Mouse (Mus musculus) v-Abl transformed pro-B cells (cell line): ENCODE data around the gene Rarres2.

Experiments
- in situ Hi-C, 2 experiments: fragments of 400-800 bp; cut with MboI; formaldehyde crosslinking; loops; one replicate each; pipeline ENCODE4 v1.15.1; 2025; ENCODE audit not compliant: unreplicated experiment in 2 of 2

Rarres2 gene

DNA sequence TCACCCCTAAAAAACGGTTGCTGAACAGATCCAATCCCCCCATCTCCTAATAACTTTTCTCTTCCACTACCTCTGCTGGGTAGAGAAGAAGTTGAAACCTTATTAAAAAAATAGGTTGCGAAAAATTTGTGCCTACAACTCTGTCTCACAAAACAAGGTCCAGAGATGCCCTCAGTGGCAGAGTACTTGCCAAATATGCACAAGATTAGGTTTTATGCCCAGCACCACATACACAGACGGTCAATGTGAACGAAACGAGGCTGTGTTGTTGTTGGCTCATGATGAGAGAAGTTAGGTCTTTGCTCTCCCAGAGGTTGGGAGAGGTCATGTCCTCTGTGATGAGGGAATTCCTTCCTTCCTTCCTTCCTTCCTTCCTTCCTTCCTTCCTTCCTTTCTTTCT, 27.3 kb downstream of the Rarres2 start:
- in situ Hi-C loops = loop anchor here (5.0 to 25.0 kb wide), 6 partner anchors 97 to 850 kb away; partner anchors contain the start of genes Doxl2 (in 1 of the 2), Gimap3 (in 1 of the 2) and Stk31 (in 1 of the 2)

DNA sequence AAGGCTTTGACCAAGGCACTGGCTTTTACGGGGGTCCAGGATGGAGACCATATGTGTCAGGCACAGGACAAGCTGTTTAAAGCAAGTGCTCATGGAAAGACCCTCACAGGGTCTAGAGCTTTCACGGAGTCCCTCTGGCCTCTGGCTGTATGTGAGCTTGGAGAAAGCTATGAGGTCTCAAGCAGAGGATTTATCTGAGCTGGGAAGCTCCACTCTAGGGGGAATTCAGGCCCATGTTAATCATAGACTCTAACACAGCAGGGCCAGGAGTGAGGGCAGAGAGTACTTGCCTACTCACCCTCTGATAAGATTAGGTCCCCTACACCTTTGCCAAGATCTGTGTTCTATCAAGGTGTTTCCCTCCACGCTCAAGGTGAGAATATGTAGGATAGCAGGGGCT, 30.0 kb downstream of the Rarres2 start:
- in situ Hi-C loops = loop anchor here (5.0 to 25.0 kb wide), 6 partner anchors 232 to 852 kb away; partner anchors contain the start of genes Doxl2 (in 1 of the 2), Gimap3 (in 1 of the 2) and Stk31 (in 1 of the 2)

DNA sequence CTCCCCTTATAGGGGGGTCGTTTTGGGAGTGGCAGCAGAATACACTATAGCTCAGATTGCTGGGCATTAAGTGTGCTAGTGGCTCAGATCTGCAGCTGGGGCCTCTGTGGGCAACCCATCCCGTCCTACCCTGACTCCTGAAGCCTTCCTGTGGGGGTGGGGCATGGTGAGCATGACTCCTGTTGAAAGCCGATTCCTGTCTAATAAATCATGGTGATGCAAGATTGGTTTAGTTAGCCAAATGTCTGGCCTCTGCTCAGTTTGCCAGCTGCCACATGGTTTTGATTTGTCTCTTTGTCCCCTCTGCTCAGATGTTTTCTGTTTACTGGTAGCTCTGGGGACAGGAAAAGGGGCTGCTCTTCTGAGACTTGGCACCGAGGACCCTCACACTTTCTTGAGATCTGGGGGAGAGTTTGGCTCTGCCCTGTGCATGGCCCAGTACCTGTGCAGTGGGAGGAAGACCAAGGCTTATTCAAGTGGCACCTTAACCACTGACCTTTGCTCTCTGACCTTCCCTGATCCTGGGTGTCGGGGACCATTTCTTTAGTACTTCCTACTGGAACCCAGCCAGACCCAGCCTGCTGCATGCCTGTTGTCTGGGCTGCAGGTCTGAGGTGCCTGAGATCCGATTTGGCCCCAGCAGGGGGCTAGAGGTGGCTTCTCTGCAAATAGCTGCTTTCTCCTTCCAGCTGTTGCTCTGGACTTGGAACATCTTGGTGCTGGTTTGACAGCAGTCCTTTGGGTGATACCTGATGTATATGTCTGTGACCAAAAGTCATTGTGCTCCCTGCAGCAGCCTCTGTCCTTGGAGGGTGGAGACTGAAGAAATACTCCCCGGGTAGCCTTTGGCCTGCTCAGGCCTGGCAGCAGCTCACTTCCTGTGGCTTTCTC, 30.8 kb downstream of the Rarres2 start:
- in situ Hi-C loops = loop anchor here (5.0 to 25.0 kb wide), 6 partner anchors 233 to 853 kb away; partner anchors contain the start of genes Doxl2 (in 1 of the 2), Gimap3 (in 1 of the 2) and Stk31 (in 1 of the 2)

DNA sequence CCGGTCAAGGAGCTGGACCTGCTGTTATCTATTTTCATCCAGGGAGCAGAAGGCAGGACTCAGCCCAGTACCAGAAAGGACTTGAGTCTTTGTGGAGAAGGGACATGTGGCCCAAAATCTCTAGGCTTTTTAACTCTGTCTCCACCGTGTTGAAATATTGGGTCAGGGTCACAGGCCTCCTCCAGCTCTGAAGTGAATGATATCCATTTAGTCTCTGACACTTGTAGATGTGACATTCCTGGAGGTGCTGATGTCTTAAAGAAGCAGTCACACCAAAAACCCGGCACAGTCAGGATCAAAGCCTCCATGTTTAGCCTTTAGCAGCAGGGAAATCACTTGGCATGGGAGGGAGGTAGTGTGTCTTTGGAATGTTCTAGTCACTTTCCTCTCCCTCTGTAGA, 31.9 kb downstream of the Rarres2 start:
- in situ Hi-C loops = loop anchor here (5.0 to 25.0 kb wide), 6 partner anchors 234 to 854 kb away; partner anchors contain the start of genes Doxl2 (in 1 of the 2), Gimap3 (in 1 of the 2) and Stk31 (in 1 of the 2)

DNA sequence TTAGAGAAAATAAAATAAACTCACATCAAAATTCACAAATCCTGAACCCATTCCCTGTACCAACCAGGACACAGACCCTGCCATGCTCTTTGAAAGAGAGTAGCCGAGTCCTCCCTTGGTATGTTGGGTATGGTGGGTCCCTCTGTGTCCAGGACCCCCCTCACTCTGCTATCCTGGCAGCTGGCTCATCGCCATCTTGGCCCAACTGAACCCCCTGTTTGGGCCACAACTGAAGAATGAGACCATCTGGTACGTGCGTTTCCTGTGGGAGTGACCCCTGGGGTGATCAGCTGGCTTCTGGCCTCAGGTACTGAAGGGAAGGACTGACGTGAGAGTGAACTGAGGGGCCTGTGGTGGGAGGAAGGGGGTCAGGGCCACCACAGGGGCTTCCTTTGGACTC, 32.7 kb downstream of the Rarres2 start:
- in situ Hi-C loops = loop anchor here (5.0 to 25.0 kb wide), 8 partner anchors 102 to 855 kb away; partner anchors contain the start of genes Doxl2 (in 1 of the 2), Gimap3 (in 1 of the 2) and Stk31 (in 1 of the 2)

- in situ Hi-C loops = loop anchor here (5.0 to 25.0 kb wide), 4 partner anchors 103 to 552 kb away; partner anchors contain the start of gene Doxl2 (in 1 of the 2)
Observed at GRCm38 (mm10) chr6:48538841-48539737, 33.5 kb downstream of the Rarres2 start.

GRCm38 (mm10) chr6:48537105-48537954, 35.3 kb downstream of the Rarres2 start, which contains the start of gene Atp6v0e2:
Gene Atp6v0e2, plus strand, starts transcription at chr6:48537615.
- in situ Hi-C loops = loop anchor here (5.0 to 25.0 kb wide), 4 partner anchors 105 to 550 kb away; partner anchors contain the start of gene Doxl2 (in 1 of the 2)

- in situ Hi-C loops = loop anchor here (5.0 to 25.0 kb wide), 4 partner anchors 106 to 549 kb away; partner anchors contain the start of gene Doxl2 (in 1 of the 2)
Observed at GRCm38 (mm10) chr6:48536091-48536490, 36.5 kb downstream of the Rarres2 start.

- in situ Hi-C loops = loop anchor here (5.0 to 25.0 kb wide), 4 partner anchors 107 to 548 kb away; partner anchors contain the start of gene Doxl2 (in 1 of the 2)
Observed at GRCm38 (mm10) chr6:48534913-48535312, 37.7 kb downstream of the Rarres2 start.

GRCm38 (mm10) chr6:48533475-48533874, 39.1 kb downstream of the Rarres2 start:
- in situ Hi-C loops = loop anchor here (10.0 to 25.0 kb wide), 3 partner anchors 349 to 546 kb away; partner anchors contain the start of gene Doxl2 (in 1 of the 2)

DNA sequence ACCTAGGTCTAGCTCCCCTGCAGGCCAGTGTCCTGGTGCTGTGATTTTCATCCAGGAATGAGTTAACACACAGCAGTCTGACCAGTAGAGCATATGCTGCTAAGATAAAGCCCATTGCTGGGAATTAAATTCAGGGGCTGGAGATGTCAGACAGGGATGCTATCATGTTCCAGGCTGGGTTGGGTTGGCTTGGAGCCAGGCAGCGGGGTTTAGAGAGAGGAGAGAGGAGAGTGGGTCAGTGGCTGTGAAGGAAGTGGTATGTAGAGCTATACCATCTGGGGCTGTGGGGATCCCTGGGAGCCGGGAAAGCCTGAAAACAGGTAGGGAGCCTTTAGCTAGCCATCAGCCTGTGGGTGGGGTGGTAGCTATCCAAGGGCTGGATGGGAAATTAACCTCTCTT, 41.7 kb downstream of the Rarres2 start:
- in situ Hi-C loops = loop anchor here (10.0 to 25.0 kb wide), 3 partner anchors 346 to 544 kb away; partner anchors contain the start of gene Doxl2 (in 1 of the 2)

- in situ Hi-C loops = loop anchor here (10.0 to 25.0 kb wide), 3 partner anchors 345 to 543 kb away; partner anchors contain the start of gene Doxl2 (in 1 of the 2)
Observed at GRCm38 (mm10) chr6:48529871-48530440, 42.6 kb downstream of the Rarres2 start.

DNA sequence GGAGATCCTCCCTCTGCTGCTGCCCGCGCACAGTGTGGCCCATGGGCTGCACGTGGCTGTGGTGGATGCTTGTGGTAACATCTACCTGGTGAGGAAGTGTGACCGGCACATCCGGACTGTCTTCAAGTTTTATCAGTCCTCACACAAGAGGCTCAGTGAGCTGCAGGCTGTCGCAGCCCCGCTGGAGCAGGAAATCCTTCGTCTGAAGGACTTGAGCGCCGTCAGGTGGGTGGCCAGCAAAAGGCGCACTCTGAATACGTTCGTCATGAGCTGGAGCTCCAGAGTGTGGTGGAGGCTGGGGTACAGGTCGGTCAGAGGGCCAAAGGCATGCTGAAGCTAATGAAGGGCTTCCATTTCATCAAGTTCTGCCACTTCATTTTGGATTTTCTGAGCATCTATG, 43.3 kb downstream of the Rarres2 start:
- in situ Hi-C loops = loop anchor here (25.0 kb wide), 2 partner anchors 433 to 542 kb away; partner anchors contain the start of gene Doxl2 (in 1 of the 2)

DNA sequence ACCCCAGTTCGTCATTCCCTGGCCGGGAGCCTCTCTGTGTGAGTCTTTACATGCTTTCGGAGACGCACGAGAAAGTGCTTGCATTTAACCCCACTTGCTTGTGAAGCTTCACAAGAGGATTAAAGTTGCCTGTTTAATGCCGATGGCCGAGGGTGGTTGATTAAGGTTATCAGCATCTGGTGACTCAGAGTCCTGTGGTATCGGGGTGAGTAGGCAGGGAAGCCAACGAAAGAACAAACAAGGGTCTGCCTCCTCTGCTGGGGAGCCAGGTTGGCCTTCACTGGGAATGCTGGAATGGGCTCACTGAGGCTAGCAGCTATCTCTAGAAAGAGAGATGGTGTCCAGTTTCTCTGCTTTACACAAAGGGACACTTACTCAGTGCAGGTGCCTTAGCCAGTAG, 44.7 kb downstream of the Rarres2 start:
- in situ Hi-C loops = loop anchor here (25.0 kb wide), 2 partner anchors 434 to 541 kb away; partner anchors contain the start of gene Doxl2 (in 1 of the 2)

- in situ Hi-C loops = loop anchor here (25.0 kb wide), 2 partner anchors 437 to 538 kb away; partner anchors contain the start of gene Doxl2 (in 1 of the 2)
Observed at GRCm38 (mm10) chr6:48524882-48525281, 47.7 kb downstream of the Rarres2 start.
